Mouse (Mus musculus) hindbrain, embryonic 11.5 days (tissue): Measurements from ENCODE around the gene Mtfr1l. TPM values are rescaled to one million over a fixed set of nuclear protein-coding genes. Genes with fewer than 3 reads are reported as not detected.

Experiments used
- ATAC-seq: fragments of 200-750 bp; cut with Nextera tagmentation; 2 replicates; pipeline ENCODE4 v1.8.0; 2017; ENCODE audit warnings: mild to moderate bottlenecking, moderate TSS enrichment, moderate library complexity; ENCODE audit not compliant: low FRiP score
- DNase-seq: peaks from one replicate; pipeline ENCODE4 v3.0.0-alpha.2; 2015; ENCODE audit warnings: low spot score
- H3K27ac ChIP-seq: fragments of 300-500 bp; sonication (generic); 2 replicates; pipeline ENCODE4 v1.5.1; 2014; ENCODE audit warnings: mild to moderate bottlenecking, low read depth, low read length
- H3K27me3 ChIP-seq: fragments of 300-500 bp; sonication (generic); 2 replicates; pipeline ENCODE4 v1.6.1; 2014; ENCODE audit warnings: mild to moderate bottlenecking, low read length, moderate library complexity, mixed read lengths; ENCODE audit not compliant: control insufficient read depth, insufficient read depth
- H3K36me3 ChIP-seq: fragments of 300-500 bp; sonication (generic); 2 replicates; pipeline ENCODE4 v1.6.1; 2014; ENCODE audit warnings: mild to moderate bottlenecking, low read length, moderate library complexity, mixed read lengths; ENCODE audit not compliant: control insufficient read depth, insufficient read depth
- H3K4me1 ChIP-seq: fragments of 300-500 bp; sonication (generic); replicated peaks from 2 replicates; pipeline ENCODE4 v1.6.1; 2014; ENCODE audit warnings: low read length, mixed read lengths; ENCODE audit not compliant: control insufficient read depth, insufficient read depth
- H3K4me2 ChIP-seq: fragments of 300-500 bp; sonication (generic); replicated peaks from 2 replicates; pipeline ENCODE4 v1.6.1; 2014; ENCODE audit warnings: mild to moderate bottlenecking, low read depth, low read length
- H3K4me3 ChIP-seq: fragments of 300-500 bp; sonication (generic); 2 replicates; pipeline ENCODE4 v1.5.1; 2014; ENCODE audit warnings: low read depth, low read length
- H3K9ac ChIP-seq: fragments of 300-500 bp; sonication (generic); 2 replicates; pipeline ENCODE4 v1.6.1; 2014; ENCODE audit warnings: low read depth, low read length
- H3K9me3 ChIP-seq: fragments of 300-500 bp; sonication (generic); 2 replicates; pipeline ENCODE4 v1.6.1; 2016; ENCODE audit warnings: low read length; ENCODE audit not compliant: control insufficient read depth
- WGBS: fragments of 180-500 bp; shearing (Covaris S2); extraction: QIAGEN DNeasy Blood & Tissue Kit; methylation state at CpG from one replicate; pipeline ENCODE4 v1.1.7; 2014; 5-methylcytosine and 5-hydroxymethylcytosine counted together
- polyA plus RNA-seq: library from polyadenylated mRNA; unstranded; fragments of >200 nt; fragmentation: Nextera tagmentation; extraction: Ambion mirVana; gene quantifications from 2 replicates; pipeline ENCODE4 v1.2.1, GENCODE M21; 2014

Mtfr1l gene
- polyA plus RNA-seq, 1 experiment from 2014 or later: 136 TPM

DNA sequence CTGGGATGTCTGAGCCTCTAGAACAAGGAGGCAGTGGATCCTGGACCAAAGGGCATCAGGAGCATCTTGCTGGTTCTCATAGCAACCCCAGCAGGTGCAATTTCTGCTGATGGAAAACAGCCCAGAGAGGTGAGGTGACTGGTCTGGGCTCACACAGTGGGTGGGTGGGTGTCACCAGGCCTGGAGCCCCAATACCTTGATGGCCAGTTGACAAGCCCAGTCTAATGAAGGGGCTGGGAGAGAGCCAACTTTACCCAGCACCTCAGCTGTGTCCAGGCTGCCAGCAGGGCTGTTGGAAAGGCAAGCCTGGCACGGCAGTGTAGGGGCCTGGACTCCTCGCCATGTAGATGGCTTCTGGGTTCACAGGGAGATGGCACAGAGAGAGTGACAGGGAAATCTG is 26.8 kb upstream of the Mtfr1l start:
- Histone ChIP-seq H3K4me2 (no peak overlapping the region), H3K4me1 (no peaks in the 10 kb centered on the region), H3K27ac (no peak overlapping the region), H3K27me3 (no peaks in the 10 kb centered on the region), H3K4me3 (no peak overlapping the region), H3K36me3 (no peaks in the 10 kb centered on the region), H3K9ac (no peak overlapping the region), H3K9me3 (no peaks in the 10 kb centered on the region)
- ATAC-seq (no peak), DNase-seq (no peak)
- WGBS: 95% methylated on average over 2 of the region's 2 CpGs

DNA sequence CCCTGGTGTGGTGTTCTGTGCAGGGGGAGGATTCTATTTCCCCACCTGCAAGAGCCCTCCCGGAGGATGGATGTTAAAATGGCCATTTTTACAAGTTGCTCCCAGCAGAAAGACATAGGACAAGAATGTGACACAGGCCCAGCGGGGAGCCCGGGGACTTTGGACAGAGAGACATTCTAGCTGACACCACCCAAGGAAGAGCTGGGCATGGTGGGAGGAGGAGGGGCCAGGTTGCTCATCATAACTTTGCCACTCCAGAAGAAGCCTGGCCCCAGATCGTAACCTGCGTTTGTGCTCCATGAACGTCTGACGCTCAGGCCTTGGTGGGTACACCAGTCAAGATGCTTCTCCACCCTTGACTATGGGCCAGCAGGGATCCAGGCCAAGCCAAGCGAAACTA is 25.5 kb upstream of the Mtfr1l start:
- DNase-seq: no peak
- no peak overlapping the region for H3K27ac ChIP-seq
- H3K9me3 ChIP-seq: no peaks in the 10 kb centered on the region
- WGBS: 93% methylated on average over 8 of the region's 8 CpGs
- H3K36me3 ChIP-seq: no peaks in the 10 kb centered on the region
- no peak for ATAC-seq
- H3K4me2 ChIP-seq: no peak overlapping the region
- H3K4me1 ChIP-seq: no peaks in the 10 kb centered on the region
- no peak overlapping the region for H3K4me3 ChIP-seq
- H3K9ac ChIP-seq: no peak overlapping the region
- H3K27me3 ChIP-seq: no peaks in the 10 kb centered on the region

DNA sequence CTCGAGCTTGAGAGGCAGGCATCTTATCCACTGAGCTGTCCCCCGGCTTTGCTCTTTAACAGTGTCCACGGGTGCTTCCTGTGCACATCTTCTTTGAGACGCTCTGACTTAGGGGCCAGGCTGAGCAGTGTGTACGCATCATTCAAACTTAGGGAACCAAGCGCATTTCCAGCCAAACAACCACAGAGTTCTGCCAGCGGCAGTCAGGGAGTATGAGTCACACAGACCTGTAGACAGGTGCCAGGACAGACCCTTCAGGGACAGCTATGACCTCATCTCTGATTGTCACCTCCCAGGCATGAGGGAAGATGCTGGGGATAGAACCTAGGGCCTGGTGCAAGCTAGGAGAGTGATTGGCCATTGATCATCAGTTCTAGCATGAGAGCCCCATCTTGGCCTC is 24.0 kb upstream of the Mtfr1l start:
- no peaks in the 10 kb centered on the region for H3K4me1 ChIP-seq
- H3K27ac ChIP-seq: no peak overlapping the region
- no peaks in the 10 kb centered on the region for H3K9me3 ChIP-seq
- no peak overlapping the region for H3K4me3 ChIP-seq
- no peak for ATAC-seq
- WGBS: 86% methylated on average over 7 of the region's 7 CpGs
- DNase-seq: no peak
- no peak overlapping the region for H3K9ac ChIP-seq
- no peaks in the 10 kb centered on the region for H3K36me3 ChIP-seq
- no peaks in the 10 kb centered on the region for H3K27me3 ChIP-seq
- H3K4me2 ChIP-seq: no peak overlapping the region

DNA sequence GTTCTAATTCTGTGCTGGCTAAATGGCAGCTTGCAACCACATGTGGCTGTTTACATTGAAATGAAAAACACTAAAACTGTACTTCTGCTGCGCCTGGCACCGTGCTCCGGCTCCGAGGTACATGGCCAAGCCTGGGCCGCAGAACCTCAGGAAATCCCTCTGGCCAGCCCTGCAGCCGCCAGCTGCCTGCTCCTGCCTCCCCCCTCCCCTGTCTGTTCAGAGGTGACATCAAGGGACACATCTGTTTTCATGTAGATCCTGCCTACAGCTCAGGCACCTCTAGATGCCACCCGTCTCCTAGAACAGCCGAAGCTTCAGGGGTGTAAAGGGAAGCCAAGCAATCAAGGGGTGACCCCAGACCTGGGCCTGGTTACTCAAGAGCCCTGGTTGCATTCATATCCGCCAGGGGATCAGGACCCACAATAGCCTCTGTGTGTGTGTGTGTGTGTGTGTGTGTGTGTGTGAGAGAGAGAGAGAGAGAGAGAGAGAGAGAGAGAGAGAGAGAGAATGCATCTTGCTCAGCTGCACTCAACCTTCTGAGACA is 23.5 kb upstream of the Mtfr1l start:
- Histone ChIP-seq H3K4me2 (no peak overlapping the region), H3K27me3 (no peaks in the 10 kb centered on the region), H3K4me1 (no peaks in the 10 kb centered on the region), H3K9ac (no peak overlapping the region), H3K27ac (no peak overlapping the region), H3K9me3 (no peaks in the 10 kb centered on the region), H3K36me3 (no peaks in the 10 kb centered on the region), H3K4me3 (no peak overlapping the region)
- 52% methylated on average over 9 of the region's 9 CpGs for WGBS
- DNase-seq (no peak), ATAC-seq (no peak)

DNA sequence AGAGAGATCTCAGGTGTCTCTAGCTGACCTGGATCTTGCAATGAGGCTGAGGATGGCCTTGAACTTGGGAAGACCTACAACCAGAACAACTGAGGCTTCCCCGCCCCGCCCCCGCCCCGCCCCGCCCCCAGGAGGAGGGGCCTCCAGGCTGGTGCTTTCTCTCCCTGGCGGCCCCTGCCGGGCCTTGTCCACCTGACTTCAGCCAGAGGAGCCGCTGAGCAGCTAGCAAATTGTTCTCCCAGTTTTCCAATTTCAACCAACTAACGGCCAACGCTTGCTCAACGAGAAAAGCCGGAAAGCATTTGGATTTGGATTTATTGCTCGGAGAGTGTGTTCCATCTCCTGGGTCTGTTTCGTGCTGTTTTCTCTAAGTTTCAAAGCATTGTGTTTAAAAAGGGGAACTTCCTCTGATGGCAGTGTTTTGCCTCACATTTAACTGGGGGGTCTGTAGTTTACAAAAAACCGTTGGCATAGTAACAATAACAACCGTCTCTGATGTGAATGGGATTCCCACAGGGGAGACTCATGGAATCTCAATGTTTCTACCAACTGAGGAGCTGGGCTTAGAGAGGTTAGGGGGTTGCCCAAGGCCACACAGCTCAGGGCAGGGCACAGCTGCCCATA is 22.6 kb upstream of the Mtfr1l start:
- Histone ChIP-seq H3K4me2 (no peak overlapping the region), H3K9me3 (no peaks in the 10 kb centered on the region), H3K36me3 (no peaks in the 10 kb centered on the region), H3K27me3 (no peaks in the 10 kb centered on the region), H3K27ac (no peak overlapping the region), H3K9ac (no peak overlapping the region), H3K4me1 (no peaks in the 10 kb centered on the region), H3K4me3 (no peak overlapping the region)
- ATAC-seq: no peak
- WGBS: 16% methylated on average over 16 of the region's 16 CpGs
- no peak for DNase-seq

DNA sequence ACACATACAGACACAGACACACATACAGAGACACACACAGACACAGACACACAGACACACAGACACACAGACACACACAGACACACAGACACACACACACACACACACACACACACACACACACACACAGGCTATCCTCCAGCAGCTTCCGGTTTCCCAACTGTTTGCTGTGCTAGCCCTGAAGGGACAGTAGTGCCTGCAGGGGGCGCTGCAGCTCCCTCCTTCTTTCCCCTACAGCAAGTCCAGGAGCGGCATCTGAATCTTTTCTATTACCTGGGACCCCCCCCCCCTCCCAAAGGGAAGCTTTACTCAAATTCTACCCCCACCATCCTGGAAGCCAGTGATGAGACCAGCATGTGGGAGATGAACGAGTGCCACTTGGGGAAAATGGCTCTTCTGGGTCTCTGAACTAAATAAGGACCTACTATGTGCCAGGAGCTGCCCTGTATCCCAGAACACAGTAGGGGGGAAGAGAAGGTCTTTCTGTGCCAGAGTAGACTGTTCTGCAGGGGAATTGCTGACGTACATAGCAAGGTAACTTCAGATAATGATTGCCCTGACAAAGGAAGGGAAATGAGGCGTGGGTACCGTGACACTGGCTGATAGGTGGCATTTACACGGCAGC is 20.9 kb upstream of the Mtfr1l start:
- H3K4me2 ChIP-seq: no peak overlapping the region
- no peaks in the 10 kb centered on the region; the same call in 1 of the 2 replicates for H3K4me1 ChIP-seq
- DNase-seq: peak; percentile 50
- no peak overlapping the region for H3K4me3 ChIP-seq
- ATAC-seq: no peak
- no peak overlapping the region for H3K27ac ChIP-seq
- no peaks in the 10 kb centered on the region for H3K9me3 ChIP-seq
- H3K36me3 ChIP-seq: no peaks in the 10 kb centered on the region
- no peak overlapping the region for H3K9ac ChIP-seq
- 64% methylated on average over 8 of the region's 8 CpGs for WGBS
- H3K27me3 ChIP-seq: no peaks in the 10 kb centered on the region

DNA sequence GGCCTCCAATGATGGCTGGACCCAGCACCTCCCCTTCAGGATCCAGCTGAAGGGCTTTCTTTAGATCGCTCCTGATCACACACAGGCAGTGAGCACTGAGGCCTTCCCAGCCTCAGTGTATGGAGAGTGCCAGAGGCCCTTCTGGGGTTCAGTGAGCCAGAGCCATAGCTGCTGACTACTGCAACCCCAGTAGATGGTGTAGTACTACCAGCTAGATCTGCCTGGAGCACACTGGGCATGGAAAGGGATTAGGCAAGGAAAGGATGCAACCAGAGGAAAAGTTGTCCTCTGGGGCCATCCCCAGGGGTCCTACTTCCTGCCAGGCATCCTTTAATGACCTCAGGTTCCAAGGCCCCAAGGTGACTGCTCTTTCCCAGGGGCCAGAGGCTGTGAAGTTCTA is 18.4 kb upstream of the Mtfr1l start:
- no peak for DNase-seq
- no peak overlapping the region for H3K4me2 ChIP-seq

DNA sequence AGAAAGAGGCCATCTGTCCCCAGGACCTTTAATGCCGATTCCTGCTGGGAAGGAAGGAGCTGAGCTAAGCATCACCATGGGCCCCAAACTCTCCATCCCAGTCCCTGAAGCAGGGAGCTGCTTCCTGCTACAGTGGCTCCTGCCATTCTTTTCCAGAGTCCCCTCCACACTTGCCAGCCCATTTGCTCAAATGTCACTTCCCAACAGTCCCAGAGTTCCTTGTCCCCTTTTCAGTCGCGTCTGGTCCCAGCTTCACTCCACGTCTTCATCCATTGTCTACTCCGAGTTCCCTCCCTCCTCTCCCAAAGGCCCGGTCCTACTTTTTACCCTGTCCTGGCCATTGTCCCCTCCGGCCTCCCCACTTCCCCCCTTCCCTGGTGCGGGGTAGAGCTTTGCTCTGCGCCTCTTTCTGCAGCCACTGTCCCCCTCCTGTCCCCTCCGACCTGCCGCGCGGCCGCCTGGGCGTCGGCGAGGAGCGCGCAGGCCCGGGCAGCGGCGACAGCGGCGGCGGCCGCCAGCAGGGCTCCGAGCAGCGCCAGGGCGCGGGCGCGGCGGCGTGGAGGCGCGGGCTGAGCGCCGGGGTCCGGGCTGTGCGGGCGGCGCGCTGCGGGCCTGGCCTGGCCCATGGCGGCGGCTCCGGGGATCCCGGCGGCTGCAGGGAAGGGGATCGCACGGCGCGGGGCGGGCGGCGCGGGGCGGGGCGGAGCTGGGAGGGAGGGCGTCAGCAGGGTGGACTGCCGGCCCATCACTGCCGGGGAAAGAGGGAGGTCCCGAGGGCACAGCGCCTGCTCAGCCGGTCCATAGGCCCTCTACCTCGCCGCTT is 16.5 kb upstream of the Mtfr1l start, which contains the start of gene Selenon:
Selenon (minus strand) TSS at position 673 of the 823 bp plus-strand sequence.
- H3K9ac ChIP-seq: peak within 1 kb of the TSS; percentile 92
- peak within 1 kb of the TSS; percentile 56 for H3K4me3 ChIP-seq
- H3K9me3 ChIP-seq: no peaks in the 10 kb centered on the region
- no peaks in the 10 kb centered on the region for H3K27me3 ChIP-seq
- peak within 1 kb of the TSS; percentile 58 for H3K4me2 ChIP-seq
- DNase-seq (peak; percentile 77), ATAC-seq (peak; percentile 75)
- peaks cover 8% of the 10 kb centered on the region; the same call in 1 of the 2 replicates for H3K36me3 ChIP-seq
- no peaks in the 10 kb centered on the region; the same call in 1 of the 2 replicates for H3K4me1 ChIP-seq
- under 1% methylated on average over 45 of the region's 67 CpGs for WGBS
- peak within 1 kb of the TSS; percentile 83 for H3K27ac ChIP-seq

More for the DNA sequence above, 18.4 kb upstream of the Mtfr1l start:
- H3K36me3 ChIP-seq: peaks cover 4% of the 10 kb centered on the region; the same call in 1 of the 2 replicates
- H3K27ac ChIP-seq: no peak overlapping the region
- WGBS: 78% methylated on average over 1 of the region's 1 CpGs
- ATAC-seq: no peak
- no peaks in the 10 kb centered on the region; the same call in 1 of the 2 replicates for H3K4me1 ChIP-seq
- H3K9ac ChIP-seq: no peak overlapping the region
- H3K27me3 ChIP-seq: no peaks in the 10 kb centered on the region
- H3K9me3 ChIP-seq: no peaks in the 10 kb centered on the region
- H3K4me3 ChIP-seq: no peak overlapping the region
